Mouse (Mus musculus): ENCODE results near the gene Ikbke. TPM values are rescaled to one million over a fixed set of nuclear protein-coding genes. Genes with fewer than 3 reads are reported as not detected.
A peak's percentile ranks its signal among the peaks of the same experiment; 100 is the strongest.

Ikbke gene
- polyA plus RNA-seq, 1 experiment from 2014 or later, result 21.3 TPM

- no peak for DNase-seq (ENCODE audit: low read depth, low spot score)
- in situ Hi-C loops (cut with MboI; ENCODE audit: low pct_unique_long_range_greater_than_20kb), result no loop called here
- ChIA-PET CTCF (no interaction called here), POLR2A (interaction anchor here (0.5 kb wide), 1 partner anchor 55 kb away, joined by 3 read pairs; no protein-coding TSS in a partner anchor)
- no peaks in the 10 kb centered on the region for H3K27me3 ChIP-seq
- no peak for ATAC-seq
- no peak for TF ChIP-seq CTCF (IDR thresholded peaks at IDR 0.05)
Measured at GRCm38 (mm10) chr1:131284167-131284566, 4.8 kb upstream of the Ikbke start.

- ChIA-PET CTCF (no interaction called here), POLR2A (no interaction called here)
- ATAC-seq (no peak), DNase-seq (ENCODE audit: low read depth, low spot score) (no peak)
- H3K27me3 ChIP-seq, result no peaks in the 10 kb centered on the region
- in situ Hi-C loops (cut with MboI; ENCODE audit: low pct_unique_long_range_greater_than_20kb), result no loop called here
- no peak for TF ChIP-seq CTCF (IDR thresholded peaks at IDR 0.05)
Measured at GRCm38 (mm10) chr1:131281731-131282130, 2.3 kb upstream of the Ikbke start.

- CTCF ChIA-PET, result no interaction called here
- in situ Hi-C loops (cut with MboI; ENCODE audit: low pct_unique_long_range_greater_than_20kb), result no loop called here
- POLR2A ChIA-PET, result no interaction called here
- DNase-seq (ENCODE audit: low read depth, low spot score) (no peak), ATAC-seq (no peak)
- no peak for TF ChIP-seq CTCF (IDR thresholded peaks at IDR 0.05)
- H3K27me3 ChIP-seq, result no peaks in the 10 kb centered on the region
Measured at GRCm38 (mm10) chr1:131280280-131280679, 874 bp upstream of the Ikbke start.

- in situ Hi-C loops (cut with MboI; ENCODE audit: low pct_unique_long_range_greater_than_20kb), result no loop called here
- POLR2A ChIA-PET, result interaction anchor here (0.8 kb wide), 1 partner anchor 9 kb away, joined by 3 read pairs; no protein-coding TSS in a partner anchor
- CTCF ChIA-PET, result interaction anchor here (1.1 to 1.4 kb wide), 3 partner anchors 9 to 276 kb away, joined by 3 to 4 read pairs (median 3); no protein-coding TSS in a partner anchor
- ATAC-seq (peak; percentile 49), DNase-seq (ENCODE audit: low read depth, low spot score) (no peak)
- H3K27me3 ChIP-seq, result no peaks in the 10 kb centered on the region
- no peak for TF ChIP-seq CTCF (IDR thresholded peaks at IDR 0.05)
Measured at GRCm38 (mm10) chr1:131278606-131279455, 575 bp downstream of the Ikbke start.

- no peak for TF ChIP-seq CTCF (IDR thresholded peaks at IDR 0.05)
- ATAC-seq (no peak), DNase-seq (ENCODE audit: low read depth, low spot score) (no peak)
- H3K27me3 ChIP-seq, result no peaks in the 10 kb centered on the region
- in situ Hi-C loops (cut with MboI; ENCODE audit: low pct_unique_long_range_greater_than_20kb), result no loop called here
- POLR2A ChIA-PET, result no interaction called here
- CTCF ChIA-PET, result no interaction called here
Measured at GRCm38 (mm10) chr1:131276831-131277230, 2.6 kb downstream of the Ikbke start.

- ChIA-PET POLR2A (no interaction called here), CTCF (interaction anchor here (0.7 kb wide), 1 partner anchor 14 kb away, joined by 3 read pairs; no protein-coding TSS in a partner anchor)
- ATAC-seq (no peak), DNase-seq (ENCODE audit: low read depth, low spot score) (no peak)
- in situ Hi-C loops (cut with MboI; ENCODE audit: low pct_unique_long_range_greater_than_20kb), result no loop called here
- no peak for TF ChIP-seq CTCF (IDR thresholded peaks at IDR 0.05)
- H3K27me3 ChIP-seq, result no peaks in the 10 kb centered on the region
Measured at GRCm38 (mm10) chr1:131275577-131275976, 3.8 kb downstream of the Ikbke start.

- ChIA-PET POLR2A (no interaction called here), CTCF (no interaction called here)
- in situ Hi-C loops (cut with MboI; ENCODE audit: low pct_unique_long_range_greater_than_20kb), result loop anchor here (5.0 to 25.0 kb wide), 2 partner anchors 393 to 713 kb away; no protein-coding TSS in a partner anchor
- DNase-seq (ENCODE audit: low read depth, low spot score) (no peak), ATAC-seq (no peak)
- no peaks in the 10 kb centered on the region for H3K27me3 ChIP-seq
- no peak for TF ChIP-seq CTCF (IDR thresholded peaks at IDR 0.05)
Measured at GRCm38 (mm10) chr1:131274725-131275539, 4.5 kb downstream of the Ikbke start.

- TF ChIP-seq CTCF (IDR thresholded peaks at IDR 0.05), result no peak
- ATAC-seq (peak; percentile 22), DNase-seq (ENCODE audit: low read depth, low spot score) (no peak)
- H3K27me3 ChIP-seq, result no peaks in the 10 kb centered on the region
- ChIA-PET CTCF (interaction anchor here (0.6 to 4.1 kb wide), 7 partner anchors 9 to 154 kb away, joined by 3 to 19 read pairs (median 4); no protein-coding TSS in a partner anchor), POLR2A (no interaction called here)
- in situ Hi-C loops (cut with MboI; ENCODE audit: low pct_unique_long_range_greater_than_20kb), result loop anchor here (5.0 to 25.0 kb wide), 4 partner anchors 215 to 708 kb away; no protein-coding TSS in a partner anchor
Measured at GRCm38 (mm10) chr1:131269797-131270578, 9.4 kb downstream of the Ikbke start.

GRCm38 (mm10) chr1:131268776-131269175 is 10.6 kb downstream of the Ikbke start:
- POLR2A ChIA-PET, result no interaction called here
- in situ Hi-C loops (cut with MboI; ENCODE audit: low pct_unique_long_range_greater_than_20kb), result loop anchor here (10.0 to 25.0 kb wide), 3 partner anchors 214 to 706 kb away; no protein-coding TSS in a partner anchor
- ATAC-seq (no peak), DNase-seq (ENCODE audit: low read depth, low spot score) (no peak)
- TF ChIP-seq CTCF (IDR thresholded peaks at IDR 0.05), result no peak
- no peaks in the 10 kb centered on the region for H3K27me3 ChIP-seq
- CTCF ChIA-PET, result interaction anchor here (1.1 kb wide), 1 partner anchor 87 kb away, joined by 4 read pairs; no protein-coding TSS in a partner anchor

GRCm38 (mm10) chr1:131263905-131264304 is 15.5 kb downstream of the Ikbke start:
- ATAC-seq (no peak), DNase-seq (ENCODE audit: low read depth, low spot score) (no peak)
- in situ Hi-C loops (cut with MboI; ENCODE audit: low pct_unique_long_range_greater_than_20kb), result loop anchor here (5.0 to 25.0 kb wide), 4 partner anchors 82 to 702 kb away; no protein-coding TSS in a partner anchor
- ChIA-PET POLR2A (no interaction called here), CTCF (no interaction called here)
- TF ChIP-seq CTCF (IDR thresholded peaks at IDR 0.05), result no peak
- no peaks in the 10 kb centered on the region for H3K27me3 ChIP-seq

Data from Patski (cell line).